Mouse (Mus musculus): ENCODE data around the gene Nlk. TPM values are rescaled to one million over a fixed set of nuclear protein-coding genes. Genes with fewer than 3 reads are reported as not detected.
A peak's percentile ranks its signal among the peaks of the same experiment; 100 is the strongest.

Gene Nlk
- 10 to 100 TPM; 45.2 to 62.8 (median 54.4) TPM for total RNA-seq (2022)

- DNase-seq = peak; percentile 100
These were observed at the start of gene Nlk for GRCm38 (mm10) chr11:78696777-78697752. Gene Nlk (minus strand): TSS chr11:78697373.

DNA sequence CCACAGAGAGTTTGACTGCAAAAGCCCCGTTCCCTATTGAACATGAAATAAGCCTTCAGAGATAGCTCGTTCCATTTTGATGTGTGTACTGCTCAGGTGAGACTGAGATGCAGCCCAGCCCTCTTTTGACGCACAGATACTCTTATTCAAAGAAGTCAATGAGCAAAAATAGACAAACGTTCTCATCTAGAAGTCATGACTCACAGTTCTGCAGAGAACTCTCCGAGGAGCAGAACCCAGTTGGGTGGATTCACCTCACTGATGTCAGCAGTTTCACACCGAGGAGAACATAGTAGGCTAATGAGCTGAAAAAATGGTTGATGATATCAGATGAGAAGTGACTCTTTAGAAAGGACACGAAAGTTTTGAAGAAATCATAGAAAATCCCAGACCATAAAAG, 49.1 kb upstream of the Nlk start:
- no peak for DNase-seq

DNA sequence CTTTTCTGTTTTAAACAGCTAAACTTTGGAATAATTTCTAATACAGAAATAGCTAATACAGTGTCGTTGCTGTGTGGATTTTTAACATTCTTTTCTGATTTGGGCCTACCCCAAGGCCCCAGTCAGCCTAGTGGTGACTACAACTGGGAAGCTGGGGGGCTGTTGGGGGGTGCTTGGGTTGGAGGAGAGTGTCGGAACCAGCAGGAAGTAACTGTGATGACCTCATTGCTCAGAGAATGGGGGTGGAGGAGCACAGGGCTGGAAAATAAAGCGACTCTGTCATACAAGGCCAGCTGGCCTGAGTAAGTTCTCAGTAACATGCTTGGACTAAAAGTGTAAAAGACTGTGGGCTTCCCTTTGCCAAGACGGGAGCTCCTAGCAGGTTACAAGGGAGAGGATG, 48.3 kb upstream of the Nlk start:
- DNase-seq = peak; percentile 37

- no peak for DNase-seq
These were observed 45.3 kb upstream of the Nlk start for GRCm38 (mm10) chr11:78742461-78742860.

GRCm38 (mm10) chr11:78741958-78742357, 44.8 kb upstream of the Nlk start:
- DNase-seq = no peak

- no peak for DNase-seq
These were observed 42.2 kb upstream of the Nlk start for GRCm38 (mm10) chr11:78739361-78739760.

DNA sequence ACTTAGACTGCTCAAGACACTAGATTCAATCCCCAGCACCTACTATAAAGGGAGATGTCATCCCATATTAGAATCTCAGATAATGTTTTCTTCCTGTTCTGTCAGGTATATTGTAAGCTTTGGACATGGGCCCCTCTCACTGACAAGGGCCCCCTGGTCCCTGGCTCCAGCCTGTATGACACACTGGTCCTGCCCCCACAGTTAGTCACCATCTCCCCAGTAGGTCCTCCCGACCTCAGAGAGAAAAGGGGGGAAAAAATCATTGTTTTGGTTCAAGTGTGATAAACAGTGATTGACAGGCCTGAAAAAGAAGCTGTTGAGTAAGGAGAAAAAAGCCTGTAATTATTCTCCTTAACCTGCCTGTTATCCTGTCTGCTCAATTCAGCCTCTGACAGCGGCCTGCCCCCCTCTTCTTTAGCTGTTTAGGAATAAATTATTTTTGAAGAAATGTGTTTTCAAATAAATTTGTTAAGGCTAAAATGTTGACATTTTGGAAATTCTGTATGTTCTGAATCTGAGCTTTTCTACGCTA, 39.8 kb upstream of the Nlk start:
- DNase-seq = no peak

DNA sequence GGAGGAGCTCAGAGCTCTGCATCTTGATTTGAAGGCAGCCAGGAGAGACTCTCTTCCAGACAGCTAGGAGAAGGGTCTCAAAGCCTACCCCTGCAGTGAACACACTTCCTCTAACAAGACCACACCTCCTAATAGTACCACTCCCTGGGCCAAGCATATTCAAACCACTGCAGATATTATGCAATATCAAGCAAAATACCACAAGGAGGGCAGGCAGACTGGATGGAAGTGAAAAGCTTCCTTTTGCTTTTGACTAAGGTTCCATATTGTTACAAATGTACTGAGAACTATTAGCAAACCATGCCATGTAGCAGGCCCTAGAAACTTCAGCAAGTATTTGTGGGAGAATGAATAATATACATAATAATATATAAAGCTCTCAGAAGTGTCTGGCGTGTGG, 38.0 kb upstream of the Nlk start:
- DNase-seq = no peak

- DNase-seq = no peak
These were observed 35.4 kb upstream of the Nlk start for GRCm38 (mm10) chr11:78732619-78733018.

GRCm38 (mm10) chr11:78730902-78731301, 33.7 kb upstream of the Nlk start:
- DNase-seq = no peak

GRCm38 (mm10) chr11:78728041-78728440, 30.9 kb upstream of the Nlk start:
- DNase-seq = no peak

DNA sequence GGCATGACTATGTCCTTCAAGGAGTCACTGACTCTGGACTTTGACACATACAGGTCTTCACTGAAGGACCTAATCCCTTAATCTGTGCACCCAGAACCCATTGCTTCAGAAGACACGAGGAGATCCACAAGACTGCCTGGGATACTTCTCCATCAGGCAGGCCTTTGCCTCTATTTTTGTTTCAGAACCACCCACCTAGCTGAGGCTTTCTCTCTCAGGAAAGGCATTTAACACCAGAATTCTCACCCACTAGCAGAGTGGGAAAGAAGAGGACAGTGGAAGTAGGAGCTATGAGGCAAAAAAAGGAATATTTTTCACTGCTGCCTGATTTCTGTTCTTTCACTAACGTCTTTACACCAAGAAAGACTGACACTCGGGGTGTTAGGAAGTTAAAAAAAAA, 29.2 kb upstream of the Nlk start:
- DNase-seq = no peak

DNA sequence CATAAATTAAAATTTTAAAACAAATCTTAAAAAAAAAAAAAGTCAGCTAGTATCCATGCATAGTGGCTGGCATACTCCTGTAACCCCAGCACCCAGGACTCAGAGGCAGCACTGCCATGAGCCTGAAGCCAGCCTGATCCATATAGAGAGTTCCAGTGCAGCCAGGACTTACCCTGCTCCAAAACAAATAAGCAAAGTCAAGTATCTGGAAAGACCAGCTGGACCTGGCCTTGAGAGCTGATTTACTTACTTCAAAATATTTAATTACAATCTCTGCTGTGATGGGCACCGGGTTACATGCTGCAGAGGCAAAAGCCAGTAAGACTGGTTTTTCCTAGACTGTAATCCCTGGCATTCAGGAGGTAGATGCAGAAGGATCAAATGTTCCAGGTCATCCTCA, 27.6 kb upstream of the Nlk start:
- no peak for DNase-seq

GRCm38 (mm10) chr11:78721419-78721818, 24.2 kb upstream of the Nlk start:
- no peak for DNase-seq

- DNase-seq = no peak
These were observed 20.5 kb upstream of the Nlk start for GRCm38 (mm10) chr11:78717655-78718054.

GRCm38 (mm10) chr11:78708642-78709041, 11.5 kb upstream of the Nlk start:
- DNase-seq = no peak

DNA sequence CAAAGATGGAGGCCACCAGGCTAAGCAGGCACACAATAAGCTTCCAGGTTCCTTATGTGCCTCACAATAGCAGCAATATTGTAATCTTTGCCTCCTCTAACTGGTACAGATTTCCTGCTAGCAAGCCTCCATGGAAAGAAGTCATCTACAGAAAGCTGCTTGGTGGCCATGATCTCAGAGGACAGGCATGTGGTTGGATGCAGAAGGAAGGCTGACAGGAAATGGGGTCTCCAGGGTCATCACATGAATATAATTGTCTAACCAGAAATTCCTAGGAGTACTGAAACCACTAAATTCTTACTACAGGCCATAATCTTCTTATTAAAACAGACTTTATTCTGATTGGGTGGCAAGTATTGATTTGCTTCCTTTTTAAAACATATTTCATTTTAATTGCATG, 8.9 kb upstream of the Nlk start:
- no peak for DNase-seq

DNA sequence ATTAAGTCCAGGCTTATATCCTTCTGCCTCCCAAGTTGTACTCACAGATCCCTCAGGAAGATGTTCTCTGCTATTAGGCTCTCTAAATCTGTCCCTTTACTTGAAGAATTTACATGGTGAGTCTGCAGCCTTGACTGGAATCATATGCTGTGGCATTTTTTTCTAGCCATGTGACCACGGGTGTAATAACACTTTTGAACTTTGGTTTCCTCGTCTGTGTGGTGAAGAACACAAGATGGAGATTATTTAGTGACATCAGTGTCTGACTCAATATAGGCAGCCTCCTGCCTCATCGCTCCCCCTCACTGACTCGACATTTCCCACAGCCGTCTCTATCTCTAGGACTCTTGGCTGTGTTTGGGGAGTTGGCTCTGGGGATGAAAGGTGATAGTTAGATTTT, 5.9 kb upstream of the Nlk start:
- DNase-seq = no peak

DNA sequence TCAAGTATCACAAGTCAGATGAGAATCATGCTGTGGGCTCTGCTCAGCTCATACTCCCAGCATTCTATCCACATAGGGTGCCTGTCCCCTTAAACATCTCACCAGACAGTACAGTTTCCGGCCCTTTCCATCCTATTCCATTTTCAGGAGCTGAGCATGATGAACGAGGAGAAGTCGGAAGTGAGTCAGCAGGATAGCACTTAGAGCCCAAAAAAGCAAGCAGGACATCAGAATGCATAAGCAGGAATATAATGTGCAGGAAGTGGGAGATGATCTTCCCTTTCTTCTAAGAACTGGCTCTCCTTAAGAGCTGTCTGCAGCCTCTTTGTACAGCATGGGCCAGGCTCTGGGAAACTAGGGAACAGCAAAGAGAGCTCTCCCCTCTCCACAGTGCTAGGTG, 5.1 kb upstream of the Nlk start:
- no peak for DNase-seq

GRCm38 (mm10) chr11:78697753-78698171, 589 bp upstream of the Nlk start:
- DNase-seq = peak; percentile 93

- no peak for DNase-seq
These were observed 2.9 kb downstream of the Nlk start for GRCm38 (mm10) chr11:78694249-78694648.

DNA sequence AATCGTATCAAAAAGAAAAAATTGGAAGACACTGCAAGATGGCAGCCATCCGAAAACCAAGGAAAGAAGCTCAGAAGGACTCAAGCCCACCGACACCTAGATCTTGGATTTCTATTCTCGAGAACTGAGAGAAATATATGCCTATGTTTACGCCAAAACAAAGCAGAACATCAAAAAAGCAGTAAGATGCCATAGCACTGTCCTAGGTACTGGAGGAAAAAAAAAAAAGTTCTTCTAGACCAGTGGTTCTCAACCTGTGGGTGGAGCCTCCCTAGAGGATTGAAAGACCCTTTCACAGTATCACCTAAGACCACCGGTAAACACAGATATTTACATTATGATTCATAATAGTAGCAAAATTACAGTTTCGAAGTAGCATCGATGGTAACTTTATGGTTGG, 3.9 kb downstream of the Nlk start:
- no peak for DNase-seq

GRCm38 (mm10) chr11:78691201-78691600, 6.0 kb downstream of the Nlk start:
- DNase-seq = no peak

GRCm38 (mm10) chr11:78690547-78690946, 6.6 kb downstream of the Nlk start:
- no peak for DNase-seq
